In the genomic region with DNA sequence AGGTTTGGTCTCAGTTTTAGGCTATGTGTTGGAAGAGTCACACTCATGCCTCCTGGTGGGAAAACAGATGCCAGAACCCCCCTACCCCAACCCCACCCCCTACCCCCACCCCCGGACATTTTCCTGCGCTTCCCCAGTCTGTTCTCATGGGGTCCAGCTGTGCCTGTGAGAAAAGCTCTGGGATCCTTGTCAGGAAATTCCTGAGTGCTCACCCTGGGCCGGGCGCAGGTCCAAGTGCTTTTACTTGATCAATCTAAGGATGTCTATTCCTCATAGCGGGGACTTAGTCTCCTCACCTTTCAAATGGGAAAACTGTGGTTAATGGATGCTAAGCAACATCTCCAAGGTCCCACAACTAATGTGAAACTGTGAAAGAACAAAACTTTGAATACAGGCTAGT, we compare ENCODE assay signal across 12 mouse cellular contexts. TPM values are rescaled to one million over a fixed set of nuclear protein-coding genes. Genes with fewer than 3 reads are reported as not detected.
DNase-seq lines count a peak whose midpoint lies in the region; ATAC-seq and TF ChIP-seq lines count a peak whose summit lies in the region.
"Had no signal": no experiment of that assay in that cellular context is flagged by ENCODE, and none has a peak within 500 bp of the region (broad histone marks: within the 10 kb centered on the region; RNA-seq: fewer than 3 reads in every experiment).

No protein-coding gene starts in this region.

- TF ChIP-seq CTCF in lung, embryonic 14.5 days (IDR thresholded peaks at IDR 0.05; ENCODE audit: low read depth), result no peak

- no peaks in the 10 kb centered on the region for H3K4me1 ChIP-seq in lung, embryonic 14.5 days (ENCODE audit: insufficient read depth)
- H3K4me1 ChIP-seq in forebrain, embryonic 11.5 days (replicated peaks; ENCODE audit: control insufficient read depth, insufficient read depth, low read length), result peaks cover 2% of the 10 kb centered on the region; the same call in 1 of the 2 replicates
- H3K4me1 ChIP-seq in limb, embryonic 13.5 days, result peaks cover 19% of the 10 kb centered on the region

- H3K4me3 ChIP-seq in lung, embryonic 14.5 days (ENCODE audit: low read depth, low read length), result no peak overlapping the region
- no peak overlapping the region for H3K4me3 ChIP-seq in forebrain, embryonic 11.5 days (ENCODE audit: low read depth, low read length)
- no peak overlapping the region for H3K4me3 ChIP-seq in limb, embryonic 13.5 days
- H3K4me3 ChIP-seq: heart, embryonic 15.5 days; megakaryocyte, embryonic 14.5 days had no signal

- no peak overlapping the region for H3K9ac ChIP-seq in lung, embryonic 14.5 days
- H3K9ac ChIP-seq in forebrain, embryonic 11.5 days (ENCODE audit: low read length), result no peak overlapping the region
- H3K9ac ChIP-seq in limb, embryonic 13.5 days, result no peak overlapping the region
- H3K9ac ChIP-seq: heart, embryonic 15.5 days had no signal

- H3K4me2 ChIP-seq in lung, embryonic 14.5 days, result no peak overlapping the region
- H3K4me2 ChIP-seq in forebrain, embryonic 11.5 days (ENCODE audit: low read depth, low read length, severe bottlenecking), result no peak overlapping the region
- H3K4me2 ChIP-seq in limb, embryonic 13.5 days (replicated peaks), result no peak overlapping the region; the same call in 1 of the 2 replicates
- H3K4me2 ChIP-seq: heart, embryonic 15.5 days had no signal

- no peak overlapping the region for H3K27ac ChIP-seq in lung, embryonic 14.5 days (ENCODE audit: low read depth)
- H3K27ac ChIP-seq in forebrain, embryonic 11.5 days (ENCODE audit: low read depth, low read length), result 0 out of 2 replicates have a peak overlapping the region, but pooled peaks have one; percentile 25
- no peak overlapping the region for H3K27ac ChIP-seq in limb, embryonic 13.5 days
- H3K27ac ChIP-seq: heart, embryonic 15.5 days had no signal

- no peak for ATAC-seq in lung, embryonic 14.5 days (ENCODE audit: insufficient read depth)
- ATAC-seq in forebrain, embryonic 11.5 days (replicated peaks; ENCODE audit: low FRiP score), result 0 out of 2 replicates have a peak, but pooled peaks have one; percentile 12
- peak; percentile 24; the same call in 1 of the 2 replicates for ATAC-seq in limb, embryonic 13.5 days (ENCODE audit: low FRiP score, low read depth)
- ATAC-seq: Patski had no signal

- no peaks in the 10 kb centered on the region for H3K27me3 ChIP-seq in lung, embryonic 14.5 days (ENCODE audit: insufficient read depth, low read length)
- no peaks in the 10 kb centered on the region for H3K27me3 ChIP-seq in forebrain, embryonic 11.5 days (ENCODE audit: control insufficient read depth, insufficient read depth, low read length)
- no peaks in the 10 kb centered on the region for H3K27me3 ChIP-seq in limb, embryonic 13.5 days

- DNase-seq in adrenal gland, postnatal 14 days, result peak; percentile 27
- DNase-seq in adrenal gland, adult (ENCODE audit: inconsistent age in 2 of 2, low spot score in 1 of 2), result no peak
- DNase-seq in lung, embryonic 14.5 days, result peak; percentile 67
- no peak for DNase-seq in lung, postnatal 36 days
- DNase-seq in forebrain, embryonic 11.5 days (ENCODE audit: low spot score), result no peak
- DNase-seq in spleen, adult 12 weeks (ENCODE audit: low spot score), result no peak
- DNase-seq in urinary bladder, postnatal 4 days (ENCODE audit: low spot score in 2 of 2), result no peak
- DNase-seq: cerebellum, postnatal 36 days had no signal

- H3K36me3 ChIP-seq in lung, embryonic 14.5 days (ENCODE audit: insufficient read depth), result no peaks in the 10 kb centered on the region
- H3K36me3 ChIP-seq in forebrain, embryonic 11.5 days (ENCODE audit: control insufficient read depth, insufficient read depth, low read length), result no peaks in the 10 kb centered on the region
- H3K36me3 ChIP-seq in limb, embryonic 13.5 days, result no peaks in the 10 kb centered on the region
- H3K36me3 ChIP-seq: heart, embryonic 15.5 days had no signal

- H3K9me3 ChIP-seq in lung, embryonic 14.5 days (ENCODE audit: low read depth, low read length), result no peaks in the 10 kb centered on the region
- H3K9me3 ChIP-seq in forebrain, embryonic 11.5 days (ENCODE audit: control insufficient read depth, low read length), result no peaks in the 10 kb centered on the region
- no peaks in the 10 kb centered on the region for H3K9me3 ChIP-seq in limb, embryonic 13.5 days
- H3K9me3 ChIP-seq: heart, embryonic 15.5 days; megakaryocyte, embryonic 14.5 days had no signal

- 13% methylated on average over 5 of the region's 5 CpGs for WGBS in lung, embryonic 14.5 days
- WGBS in forebrain, embryonic 11.5 days, result 33% methylated on average over 5 of the region's 5 CpGs
- 10% methylated on average over 5 of the region's 5 CpGs for WGBS in limb, embryonic 13.5 days

RNA-seq across cellular contexts. Expression of gene Dcaf4, which starts 7.1 kb away (rescaled TPM):
- total RNA-seq in adrenal gland, postnatal 14 days (2021), result 45.2 and 45.4 TPM in 2 replicates
- 21.3 and 25.1 TPM in 2 replicates for polyA plus RNA-seq in lung, embryonic 14.5 days (2014; fragmentation: Nextera tagmentation; extraction: Ambion mirVana)
- 24.4 and 26.7 TPM in 2 replicates for polyA plus RNA-seq in forebrain, embryonic 11.5 days (2014; fragmentation: Nextera tagmentation; extraction: Ambion mirVana)
- polyA plus RNA-seq in limb, embryonic 13.5 days (2015; fragmentation: Nextera tagmentation; extraction: Ambion mirVana), result 36.2 and 37.7 TPM in 2 replicates

RNA-seq across cellular contexts. Expression of gene Dpf3, which starts 25.7 kb away (rescaled TPM):
- 10.6 and 12.2 TPM in 2 replicates for total RNA-seq in adrenal gland, postnatal 14 days (2021)
- polyA plus RNA-seq in lung, embryonic 14.5 days (2014; fragmentation: Nextera tagmentation; extraction: Ambion mirVana), result 3.1 and 3.9 TPM in 2 replicates
- polyA plus RNA-seq in forebrain, embryonic 11.5 days (2014; fragmentation: Nextera tagmentation; extraction: Ambion mirVana), result 4.4 and 4.6 TPM in 2 replicates
- polyA plus RNA-seq in limb, embryonic 13.5 days (2015; fragmentation: Nextera tagmentation; extraction: Ambion mirVana), result 5.7 and 6.1 TPM in 2 replicates

Comparison
In these comparisons a context has a peak if more than half of its experiments do, and no peak if none do; other contexts are left out.
1. DNase-seq: peak in adrenal gland, postnatal 14 days (single experiment) and lung, embryonic 14.5 days (single experiment); none in adrenal gland, adult (0 of 2), lung, postnatal 36 days (single experiment), forebrain, embryonic 11.5 days (single experiment), spleen, adult 12 weeks (single experiment) and urinary bladder, postnatal 4 days (0 of 2).